Mouse (Mus musculus) spleen, embryonic (tissue): ENCODE results near the gene St6gal1.

Experiments
- CTCF ChIA-PET: fragments of 350-600 bp; sonication (Branson Sonifier 250); formaldehyde crosslinking; loops from one replicate; lab custom pipeline; 2022; lab: Charles Lee

St6gal1 gene

DNA sequence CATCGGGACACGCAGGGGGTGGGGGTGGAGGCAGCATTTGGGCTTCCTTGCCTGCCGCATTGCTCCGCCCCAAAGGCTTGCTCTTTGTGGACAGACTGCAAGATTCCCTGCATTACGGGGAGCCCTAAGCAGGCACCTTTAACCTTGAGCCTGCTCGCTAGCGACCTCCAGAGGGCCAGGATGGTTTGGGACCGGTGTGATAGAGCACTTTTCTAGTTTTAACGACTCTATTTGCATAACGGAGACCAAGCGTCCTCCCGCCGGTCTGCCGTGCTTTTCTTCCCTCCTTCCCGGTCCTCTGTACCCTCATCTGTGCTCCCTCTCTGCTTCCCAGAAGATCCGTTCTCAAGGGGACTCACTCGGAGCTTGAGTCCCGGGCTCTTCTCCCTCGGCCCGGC lies at the start of gene St6gal1:
St6gal1 (plus strand) TSS at position 70 of the 398 bp plus-strand sequence.
- CTCF ChIA-PET, result no interaction called here

DNA sequence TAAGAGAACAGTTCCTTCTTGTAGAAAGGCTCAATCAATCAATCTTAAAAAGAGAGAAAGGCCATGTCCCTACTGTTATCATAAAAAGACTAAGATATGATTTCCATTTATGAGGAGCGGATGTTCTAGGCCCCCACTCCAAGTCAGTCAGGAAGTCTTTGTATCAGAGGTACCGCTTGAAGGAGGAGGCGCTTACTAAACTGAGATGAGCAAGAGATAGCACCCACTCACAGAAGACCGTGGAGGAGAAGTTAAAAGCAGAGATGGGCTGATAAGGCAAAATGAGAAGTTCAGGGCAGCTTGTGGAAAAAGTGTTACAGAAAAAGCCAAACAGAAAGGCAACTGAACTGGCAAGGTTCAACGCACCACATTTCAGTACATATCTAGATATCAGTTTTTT lies 49.7 kb upstream of the St6gal1 start:
- CTCF ChIA-PET, result no interaction called here

DNA sequence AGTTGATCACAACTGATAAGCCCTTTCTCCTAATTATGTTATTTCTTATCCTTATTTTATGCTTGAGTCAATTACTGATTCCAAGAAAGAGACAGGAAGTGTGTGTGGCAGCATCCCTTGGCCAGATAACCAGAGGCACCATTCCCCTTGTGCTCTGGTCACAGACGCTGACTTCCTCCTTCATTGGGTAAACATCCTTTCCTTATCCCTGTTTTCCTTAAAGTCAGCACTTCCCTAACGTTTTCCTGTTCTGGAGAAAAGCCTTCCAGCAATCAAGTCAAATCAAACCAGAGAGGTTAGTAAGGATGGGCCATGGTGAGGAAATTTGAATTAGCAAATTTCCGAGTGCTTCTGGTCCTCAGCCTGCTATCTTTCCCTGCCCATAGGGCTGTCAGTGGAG lies 48.6 kb upstream of the St6gal1 start:
- CTCF ChIA-PET, result no interaction called here

DNA sequence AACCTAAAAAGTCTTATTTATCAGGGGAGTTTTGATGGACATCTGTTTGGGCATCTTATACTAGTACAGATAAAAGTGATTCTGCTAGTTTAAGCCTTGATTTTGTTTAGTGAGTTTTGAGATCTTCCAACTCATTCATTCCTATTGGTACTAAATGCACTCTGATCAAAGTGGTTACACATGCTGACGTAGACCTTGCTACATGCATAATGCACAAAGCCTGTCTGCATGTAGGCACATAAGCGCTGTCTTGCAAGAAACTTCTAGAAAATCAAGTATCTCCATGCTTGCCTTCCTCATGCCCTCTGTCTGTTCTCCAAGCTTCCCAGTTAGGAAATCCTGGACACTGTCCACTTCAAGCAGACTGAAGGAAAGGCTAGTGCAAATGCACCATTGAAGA lies 46.7 kb upstream of the St6gal1 start:
- CTCF ChIA-PET, result no interaction called here

DNA sequence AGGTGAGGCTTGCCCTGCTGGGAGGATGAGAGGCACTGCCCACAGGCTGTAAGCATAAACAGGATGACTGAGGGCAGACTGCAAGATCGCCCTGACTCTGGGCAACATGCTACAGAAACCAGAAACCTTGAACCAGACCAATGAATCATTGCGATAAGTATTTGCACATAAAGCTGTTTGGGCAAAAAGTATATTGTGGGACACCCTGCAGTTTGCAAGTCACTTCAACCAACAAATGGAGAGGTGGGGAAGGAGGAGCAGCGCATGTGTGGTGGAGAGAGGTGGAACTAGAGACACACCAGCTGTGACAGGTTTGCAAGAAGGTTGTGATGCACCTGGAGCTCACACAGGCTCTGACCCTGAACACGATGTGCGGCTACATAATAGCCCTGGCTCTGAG lies 45.7 kb upstream of the St6gal1 start:
- CTCF ChIA-PET, result interaction anchor here (0.6 kb wide), 1 partner anchor 223 kb away, joined by 3 read pairs; no protein-coding TSS in a partner anchor

DNA sequence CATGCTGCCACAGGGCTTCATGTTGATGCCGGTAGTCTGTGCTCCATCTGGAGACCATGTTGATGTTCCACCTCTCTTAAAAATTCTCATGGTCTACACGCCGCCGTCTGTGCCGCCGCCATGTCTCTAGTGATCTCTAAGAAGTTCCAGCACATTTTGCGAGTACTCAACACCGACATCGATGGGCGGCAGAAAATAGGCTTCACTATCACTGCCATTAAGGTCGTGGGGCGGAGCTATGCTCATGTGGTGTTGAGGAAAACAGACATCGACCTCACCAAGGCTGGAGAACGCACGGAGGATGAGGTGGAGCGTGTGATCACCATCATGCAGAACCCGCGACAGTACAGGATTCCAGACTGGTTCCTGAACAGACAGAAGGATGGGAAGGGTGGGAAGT lies 45.1 kb upstream of the St6gal1 start:
- CTCF ChIA-PET, result interaction anchor here (0.6 kb wide), 1 partner anchor 223 kb away, joined by 3 read pairs; no protein-coding TSS in a partner anchor

DNA sequence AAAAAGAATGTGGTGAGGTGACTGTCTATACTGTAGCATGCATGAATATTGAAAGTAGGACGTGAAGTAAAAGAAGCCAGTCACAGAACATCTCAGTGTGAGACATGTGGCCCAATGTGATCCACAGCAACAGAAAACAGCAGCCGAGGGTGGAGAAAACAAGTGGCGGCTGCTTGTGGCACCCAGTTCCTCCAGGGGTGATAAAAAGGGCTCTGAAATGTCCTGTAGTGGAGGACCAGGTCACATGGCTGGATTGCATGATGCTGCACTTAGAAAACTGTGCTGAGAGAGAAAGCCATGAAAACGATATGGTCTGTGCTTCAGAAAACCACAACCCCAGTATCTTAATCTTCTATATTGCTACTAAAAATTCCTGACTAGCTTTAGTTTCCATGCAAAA lies 43.5 kb upstream of the St6gal1 start:
- CTCF ChIA-PET, result no interaction called here

DNA sequence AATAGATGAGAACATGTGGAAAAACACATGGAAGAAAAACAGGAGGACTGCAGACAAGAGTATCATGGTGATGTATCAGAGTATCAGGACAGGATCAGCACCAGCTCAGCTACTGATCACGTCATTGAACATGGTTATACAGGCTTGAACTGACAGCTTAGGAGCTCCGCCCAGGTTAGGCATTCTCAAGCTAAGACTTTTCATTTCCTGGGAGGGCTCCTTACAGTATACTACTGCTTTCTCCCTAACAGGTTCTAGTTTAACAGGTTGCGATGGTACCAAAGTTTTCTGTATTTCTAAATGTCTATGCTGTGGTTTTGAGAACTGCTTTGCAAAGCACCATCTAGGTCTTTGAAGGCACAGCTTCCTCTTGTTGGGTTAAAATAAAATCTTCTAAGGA lies 43.1 kb upstream of the St6gal1 start:
- CTCF ChIA-PET, result interaction anchor here (0.7 kb wide), 1 partner anchor 14 kb away, joined by 4 read pairs; no protein-coding TSS in a partner anchor

DNA sequence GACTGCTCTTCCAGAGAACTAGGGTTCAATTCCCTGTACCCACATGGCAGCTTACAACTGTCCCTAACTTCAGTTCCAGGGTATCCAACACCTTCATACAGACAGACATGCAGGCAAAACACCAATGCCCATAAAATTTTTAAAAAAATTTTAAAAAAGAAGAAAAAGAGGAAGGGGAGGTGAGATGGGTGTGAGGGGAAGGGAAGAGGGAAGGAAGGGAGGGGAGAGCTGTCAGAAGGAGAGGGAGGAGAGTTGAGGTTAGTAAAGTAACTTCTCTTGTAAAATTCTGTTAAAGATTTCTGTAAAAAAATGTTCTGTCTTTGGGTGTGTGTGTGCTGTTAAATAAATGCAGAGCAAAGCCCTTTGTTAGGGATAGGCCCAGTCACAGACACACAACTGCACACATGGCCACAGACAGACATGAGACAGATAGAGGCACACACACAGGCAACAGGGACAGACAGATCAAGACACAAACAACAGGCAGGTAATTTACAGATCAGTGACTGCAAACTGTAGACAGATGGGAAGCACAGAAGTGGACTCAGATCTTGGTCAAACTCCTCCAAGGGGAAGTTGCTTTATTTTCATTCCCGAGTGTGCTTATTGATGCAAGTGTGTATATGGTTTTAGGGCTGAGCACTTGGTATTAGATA lies 42.5 kb upstream of the St6gal1 start:
- CTCF ChIA-PET, result interaction anchor here (0.7 kb wide), 1 partner anchor 14 kb away, joined by 4 read pairs; no protein-coding TSS in a partner anchor

DNA sequence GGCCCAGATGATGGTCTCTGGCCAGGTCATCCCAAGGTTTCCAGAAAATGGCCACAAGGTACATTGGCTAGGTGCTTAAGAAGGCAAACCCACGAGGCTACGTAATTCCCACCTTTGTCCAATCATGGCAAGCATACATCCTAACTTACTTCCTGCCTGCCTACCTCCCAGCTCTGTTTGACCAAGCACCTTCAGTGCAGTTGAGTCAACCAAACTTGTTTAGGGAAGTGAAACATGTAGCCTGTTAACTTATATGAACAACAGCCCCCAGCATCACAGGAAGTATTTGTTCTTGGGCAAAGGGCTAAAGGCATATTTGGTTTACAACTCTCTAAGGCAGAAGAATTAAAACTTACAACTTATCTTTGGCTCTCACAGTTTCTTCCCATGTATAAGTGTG lies 38.7 kb upstream of the St6gal1 start:
- CTCF ChIA-PET, result no interaction called here

DNA sequence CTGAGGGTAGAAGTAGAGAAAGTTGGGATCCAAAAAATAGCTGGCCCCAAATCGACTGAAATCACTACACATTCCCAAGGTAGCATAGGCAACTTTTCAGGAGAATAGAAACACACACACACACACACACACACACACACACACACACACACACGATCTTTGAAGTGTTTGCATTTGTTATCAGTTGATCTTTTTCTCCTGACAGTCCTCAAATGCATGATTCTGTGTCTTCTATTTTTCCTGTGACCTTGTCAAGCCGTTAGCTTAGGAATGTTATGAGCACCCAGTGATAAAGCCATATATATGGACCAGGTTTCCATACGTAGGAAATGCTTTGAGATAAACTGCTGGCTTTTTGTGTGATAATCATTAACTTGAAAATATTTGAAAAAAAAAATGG lies 38.1 kb upstream of the St6gal1 start:
- CTCF ChIA-PET, result no interaction called here

DNA sequence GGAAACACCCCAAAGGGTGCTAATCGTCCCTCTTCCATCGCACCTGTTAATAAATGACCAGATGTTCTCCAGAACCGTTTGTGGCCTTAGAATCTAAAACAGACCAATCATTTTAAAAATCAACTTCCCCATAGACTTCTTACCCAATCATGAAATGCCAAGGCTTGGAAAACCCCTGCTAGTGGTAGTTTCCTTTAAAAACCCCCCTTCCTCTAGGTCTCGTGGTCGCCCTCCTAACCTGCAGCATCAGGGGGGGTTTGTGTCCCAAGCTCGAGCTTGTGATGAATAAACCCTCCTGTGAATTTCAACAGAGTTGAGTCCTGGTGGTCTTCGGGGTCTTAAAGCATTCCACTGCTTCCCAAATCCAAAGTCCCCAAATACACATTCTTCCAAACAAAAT lies 36.6 kb upstream of the St6gal1 start:
- CTCF ChIA-PET, result no interaction called here

DNA sequence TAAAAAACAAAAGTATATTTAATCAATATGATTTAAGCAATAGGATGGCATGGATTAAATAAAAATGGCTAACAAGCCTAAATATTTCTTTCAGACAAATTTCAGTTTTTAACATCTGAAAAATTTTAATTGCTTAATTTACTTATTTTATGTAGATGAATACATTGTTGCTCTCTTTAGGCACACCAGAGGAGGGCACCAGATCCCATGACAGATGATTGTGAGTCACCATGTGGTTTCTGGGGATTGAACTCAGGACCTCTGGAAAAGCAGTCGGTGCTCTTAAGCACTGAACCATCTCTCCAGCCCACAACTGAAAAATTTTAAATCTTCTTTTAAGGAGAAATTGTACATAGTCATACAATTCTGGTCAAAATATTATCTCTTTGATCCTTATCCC lies 34.9 kb upstream of the St6gal1 start:
- CTCF ChIA-PET, result no interaction called here

DNA sequence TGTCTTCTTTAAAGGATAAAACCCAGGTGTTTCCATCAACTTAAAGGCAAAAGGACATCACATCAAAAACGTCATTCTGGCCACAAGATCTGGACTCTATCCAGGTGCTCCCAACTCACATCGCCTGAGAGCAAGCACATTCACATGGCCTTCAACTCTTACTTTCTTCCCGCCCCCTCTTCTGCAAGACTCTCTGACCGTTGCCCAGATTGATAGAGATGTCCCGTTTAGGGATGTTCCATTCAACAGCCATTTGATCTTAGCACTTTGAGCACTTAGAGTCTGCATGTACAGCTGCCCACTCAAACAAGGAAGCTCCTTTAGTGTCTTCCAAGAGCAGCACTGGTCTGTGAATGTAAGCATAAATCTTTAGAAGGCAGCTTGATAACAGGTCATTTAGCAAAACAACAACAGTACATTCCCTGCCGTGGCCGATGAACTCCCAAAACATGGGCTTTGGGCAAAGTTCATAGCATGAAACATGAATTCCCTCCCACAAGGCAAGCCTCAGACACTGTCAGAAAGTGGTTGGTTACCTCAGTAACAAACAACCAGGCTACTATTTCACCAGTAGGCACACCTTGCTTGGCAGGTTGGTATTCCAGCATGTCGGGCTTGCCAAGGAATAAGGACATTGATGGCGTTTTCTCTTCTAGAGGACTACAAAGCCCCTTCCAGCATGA lies 32.8 kb upstream of the St6gal1 start:
- CTCF ChIA-PET, result no interaction called here

DNA sequence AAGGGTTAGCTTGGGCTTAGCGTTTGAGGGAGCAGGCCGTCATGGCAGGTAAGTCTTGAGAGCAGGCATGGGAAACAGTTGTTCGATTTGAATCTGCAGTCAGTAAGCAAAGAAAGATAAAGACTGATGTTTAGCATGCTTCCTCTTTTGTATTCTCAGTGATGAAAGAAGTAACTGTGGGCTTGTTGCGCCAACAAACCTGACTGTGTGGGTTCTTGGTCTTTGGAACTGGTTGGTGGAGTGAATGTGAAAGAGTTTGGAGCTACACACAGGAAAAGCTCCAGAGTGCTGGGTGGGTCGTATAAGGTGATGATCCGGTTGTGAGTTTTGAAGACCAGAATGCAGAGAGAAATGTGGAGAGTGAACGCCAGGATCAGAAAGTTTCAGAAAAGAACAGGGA lies 28.9 kb upstream of the St6gal1 start:
- CTCF ChIA-PET, result interaction anchor here (0.5 kb wide), 1 partner anchor 14 kb away, joined by 4 read pairs; no protein-coding TSS in a partner anchor

DNA sequence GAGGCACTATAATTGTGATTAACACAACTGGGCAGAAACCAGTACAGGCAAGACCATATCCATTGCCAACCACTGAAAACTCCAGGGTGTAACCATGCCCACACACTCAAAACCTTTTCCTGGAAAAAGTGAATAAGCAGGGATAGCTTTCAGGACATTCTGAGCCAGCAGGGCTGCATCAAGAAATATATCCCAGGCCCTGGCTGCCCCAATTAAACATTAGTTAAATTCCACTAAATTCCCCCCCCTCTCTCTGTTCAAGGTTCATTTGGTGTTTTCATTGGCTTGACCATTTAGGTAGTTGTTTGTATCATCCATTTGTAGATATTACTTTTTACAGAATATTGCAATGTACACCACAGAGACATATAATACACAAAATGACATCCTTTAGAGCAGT lies 28.2 kb upstream of the St6gal1 start:
- CTCF ChIA-PET, result no interaction called here

DNA sequence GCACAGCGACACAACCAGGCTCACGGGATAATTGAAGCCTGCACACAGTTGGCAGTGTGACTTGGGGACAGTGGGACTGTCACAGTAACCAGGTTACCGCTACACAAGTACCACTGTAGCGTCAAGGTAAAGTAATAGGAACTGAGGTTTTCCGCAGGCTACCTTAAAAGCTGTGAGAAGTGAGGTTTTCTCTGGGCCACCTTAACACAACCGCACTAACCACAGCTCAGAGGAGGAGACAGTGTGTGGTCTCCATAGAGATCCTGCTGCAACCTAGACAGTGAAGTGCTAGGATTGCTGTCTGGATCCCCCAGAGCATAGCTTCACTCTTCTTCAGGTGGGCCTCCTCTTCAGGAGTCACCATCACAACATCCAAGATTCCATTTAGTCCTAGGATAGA lies 27.7 kb upstream of the St6gal1 start:
- CTCF ChIA-PET, result no interaction called here

DNA sequence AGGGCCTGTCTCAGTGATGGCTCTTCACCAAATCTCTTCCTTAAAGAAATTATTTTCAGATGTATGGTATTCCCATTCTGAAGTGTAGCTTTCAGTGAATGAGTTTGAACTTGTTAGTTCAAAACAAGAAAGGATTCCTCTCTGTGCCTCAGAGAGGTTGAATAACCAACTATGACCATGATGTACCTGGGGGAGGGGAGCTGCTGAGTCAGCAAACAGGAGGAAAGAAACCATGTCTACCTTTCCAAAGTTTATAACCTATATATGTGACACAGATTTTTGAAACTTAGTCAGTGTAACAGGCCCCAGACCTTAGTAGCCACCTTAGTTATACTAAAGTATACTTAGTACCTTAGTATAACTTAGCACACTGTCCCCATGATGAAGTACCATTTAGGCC lies 23.0 kb upstream of the St6gal1 start:
- CTCF ChIA-PET, result no interaction called here

DNA sequence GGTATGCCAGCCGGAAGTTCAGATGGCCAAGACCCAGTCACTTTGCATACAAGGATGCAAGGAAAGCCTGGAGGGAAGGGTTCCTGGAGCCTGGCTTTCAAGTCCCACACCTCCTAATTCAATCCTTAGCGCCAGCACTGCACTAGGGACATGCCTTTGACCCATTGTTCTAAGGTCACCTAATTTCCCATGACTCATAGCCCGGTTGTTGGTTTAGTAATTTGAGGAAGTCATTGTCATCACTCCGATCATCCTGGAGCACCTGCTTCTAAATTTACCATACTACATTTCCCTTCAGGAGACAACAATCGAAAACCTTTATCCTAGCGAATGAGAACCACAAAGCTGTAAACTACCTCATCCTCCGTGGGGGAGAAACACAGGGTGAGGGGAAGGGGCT lies 10.2 kb upstream of the St6gal1 start:
- CTCF ChIA-PET, result interaction anchor here (1.3 kb wide), 1 partner anchor 48 kb away, joined by 3 read pairs; no protein-coding TSS in a partner anchor

DNA sequence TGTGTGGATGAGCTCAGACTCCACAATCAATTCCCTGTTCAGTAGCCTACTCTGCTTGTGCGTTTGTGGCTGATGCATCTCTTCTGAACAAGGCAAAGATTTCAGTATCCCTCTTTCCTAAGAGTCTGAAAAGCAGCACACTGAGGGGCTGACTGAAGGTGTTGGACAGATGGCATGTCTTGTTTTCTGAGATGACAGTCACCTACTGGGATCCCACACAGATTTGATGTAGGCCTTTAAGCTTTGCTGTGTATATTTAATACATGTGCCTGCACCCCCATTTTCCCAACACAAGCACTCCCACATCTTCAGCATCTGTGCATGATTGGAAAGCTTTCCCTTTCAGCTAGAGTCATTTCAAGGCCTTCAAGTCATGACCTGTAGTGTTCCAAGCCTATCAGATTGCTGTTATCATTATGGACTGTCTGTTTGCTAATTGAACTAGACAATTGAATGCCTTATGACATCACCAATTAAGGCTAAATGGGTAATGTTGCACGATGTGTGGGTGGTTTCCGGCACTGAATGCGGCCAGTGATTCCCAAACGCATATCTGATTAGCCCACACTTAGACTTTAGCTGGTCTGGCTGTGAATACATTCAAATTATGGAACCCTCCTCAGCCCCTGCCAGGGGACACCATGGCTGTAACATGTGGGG lies 9.2 kb upstream of the St6gal1 start:
- CTCF ChIA-PET, result interaction anchor here (1.3 kb wide), 1 partner anchor 47 kb away, joined by 3 read pairs; no protein-coding TSS in a partner anchor

DNA sequence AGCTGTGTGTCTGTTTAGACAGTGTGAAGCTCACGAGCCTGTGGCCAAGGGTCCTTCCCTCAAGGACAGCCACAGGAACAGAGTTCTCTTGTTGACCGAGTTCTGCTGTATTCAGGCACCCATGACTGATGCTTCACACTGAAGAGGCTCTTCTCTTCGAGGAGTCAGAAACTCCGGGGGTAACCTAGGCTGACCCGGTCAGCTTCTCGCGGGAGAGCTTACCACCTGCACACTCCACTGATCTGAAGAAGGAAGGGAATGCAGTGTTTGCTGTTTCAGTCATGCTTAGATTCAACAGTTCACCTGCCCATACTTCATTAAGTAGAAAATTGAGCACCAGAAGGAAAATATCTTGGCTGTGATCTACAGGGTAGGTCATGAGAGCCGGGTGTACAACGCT lies 8.2 kb upstream of the St6gal1 start:
- CTCF ChIA-PET, result interaction anchor here (0.6 kb wide), 1 partner anchor 16 kb away, joined by 4 read pairs; no protein-coding TSS in a partner anchor

DNA sequence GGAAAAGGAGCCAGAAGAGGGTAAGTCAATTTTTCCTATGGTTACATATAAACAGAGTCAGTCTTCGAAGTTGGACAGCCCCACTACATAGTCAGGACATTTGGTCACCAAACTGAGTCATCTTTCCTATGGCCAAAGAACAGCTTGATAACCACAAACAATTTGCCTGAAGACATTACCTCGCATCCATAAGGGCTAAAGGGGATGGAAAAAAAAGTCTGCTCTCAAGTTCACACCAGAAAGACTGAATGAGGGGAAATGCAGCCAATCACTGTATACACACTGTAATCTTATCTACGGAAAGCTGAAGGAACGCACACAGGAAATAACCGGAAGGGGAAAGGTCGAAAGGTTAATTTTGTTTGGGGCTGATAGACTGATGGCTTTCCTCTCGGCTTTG lies 6.2 kb upstream of the St6gal1 start:
- CTCF ChIA-PET, result no interaction called here
